Mouse (Mus musculus) cerebellum, postnatal 25 days (tissue): ENCODE data around the gene Sec22c.

Experiments used
- DNase-seq, 2 experiments: peaks; one replicate each; pipeline ENCODE4 v3.0.0; 2021; ENCODE audit warnings: mixed read lengths in 2 of 2

Sec22c gene

DNA sequence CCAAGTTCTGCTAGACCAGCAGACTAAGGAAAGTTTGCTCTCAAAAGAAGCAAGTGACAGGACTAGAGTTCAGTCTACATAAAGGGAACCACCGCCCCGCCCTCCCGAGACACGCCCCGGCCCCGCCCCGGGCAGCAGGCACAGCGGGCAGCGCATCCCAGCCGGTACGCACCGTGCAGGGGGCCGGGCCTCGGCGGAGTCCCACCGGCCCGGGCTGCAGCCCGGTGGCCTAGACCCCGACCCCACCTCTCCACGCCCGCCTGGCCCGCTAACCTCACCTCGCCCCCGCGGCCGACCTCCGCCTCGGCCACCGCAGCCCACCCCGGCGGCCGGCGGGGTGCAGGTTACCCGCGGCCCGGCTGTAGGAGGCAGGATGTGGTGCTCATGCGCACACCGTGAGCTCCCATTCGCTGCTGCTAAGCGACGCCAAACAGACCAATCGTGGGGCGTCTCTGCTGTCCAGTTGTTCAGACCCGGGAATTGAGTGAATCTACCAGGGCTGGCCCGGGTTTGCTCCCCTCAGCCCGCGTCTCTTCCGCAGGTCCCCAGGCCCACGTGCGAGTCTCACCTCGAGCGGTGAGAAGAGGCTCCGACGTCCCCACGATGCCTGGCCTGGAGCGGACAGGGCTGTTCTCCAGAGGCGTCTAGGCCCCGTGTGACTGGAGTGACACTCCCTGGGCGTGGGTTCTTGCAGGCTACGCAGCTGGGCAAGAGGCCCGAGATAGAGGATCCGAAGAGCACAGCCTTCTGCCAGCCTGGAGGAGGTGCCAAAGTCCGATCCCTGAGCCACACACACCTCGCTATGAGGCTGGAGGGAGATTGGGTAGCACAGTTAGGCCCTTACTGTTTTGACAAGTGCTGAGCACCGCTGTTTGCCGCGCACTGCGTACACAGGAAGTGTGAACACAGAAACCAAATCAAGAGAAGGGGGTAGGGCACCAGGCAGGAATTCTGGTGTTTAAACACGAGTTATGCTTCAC is at the start of gene Sec22c:
Gene Sec22c, minus strand, starts transcription at position 845 of the 980 bp plus-strand sequence.
- peak; percentile 91 for DNase-seq

DNA sequence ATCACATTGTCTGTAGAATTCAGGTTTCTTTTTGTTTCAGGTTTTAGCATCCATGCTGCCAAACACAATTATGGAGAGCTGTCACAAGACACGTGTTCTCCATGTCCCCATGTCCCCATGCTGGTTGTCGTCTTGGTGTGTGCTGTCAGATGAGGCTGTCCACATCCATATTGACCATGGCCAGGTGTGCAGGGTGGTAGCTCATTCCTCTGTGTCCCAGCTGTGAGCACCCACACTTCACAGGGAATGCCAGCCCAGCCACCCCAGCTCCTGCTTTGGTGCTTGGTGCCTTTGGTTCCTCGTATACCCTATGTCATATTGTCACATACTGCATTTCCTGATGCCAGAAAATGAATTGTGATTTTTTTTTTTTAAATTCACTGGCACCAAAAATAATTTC is 49.3 kb upstream of the Sec22c start:
- no peak for DNase-seq

DNA sequence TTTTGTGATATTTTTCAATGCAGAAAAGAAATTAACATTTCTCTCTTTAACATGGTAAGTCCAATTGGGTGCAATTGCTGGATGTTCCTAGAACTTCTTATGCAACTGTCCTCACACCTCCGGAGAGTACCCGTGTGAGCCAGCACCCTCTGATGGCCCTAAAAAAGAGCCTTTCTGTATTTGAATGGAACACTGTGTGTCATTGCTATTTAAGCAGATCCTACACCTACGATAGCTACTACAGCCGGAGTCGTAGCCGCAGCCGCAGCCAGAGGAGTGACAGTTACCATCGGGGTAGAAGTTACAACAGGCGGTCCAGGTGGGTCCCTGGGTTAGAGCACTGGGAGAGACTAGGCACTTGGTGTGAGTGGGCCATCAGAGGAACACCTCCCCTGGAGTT is 47.5 kb upstream of the Sec22c start:
- DNase-seq: no peak

DNA sequence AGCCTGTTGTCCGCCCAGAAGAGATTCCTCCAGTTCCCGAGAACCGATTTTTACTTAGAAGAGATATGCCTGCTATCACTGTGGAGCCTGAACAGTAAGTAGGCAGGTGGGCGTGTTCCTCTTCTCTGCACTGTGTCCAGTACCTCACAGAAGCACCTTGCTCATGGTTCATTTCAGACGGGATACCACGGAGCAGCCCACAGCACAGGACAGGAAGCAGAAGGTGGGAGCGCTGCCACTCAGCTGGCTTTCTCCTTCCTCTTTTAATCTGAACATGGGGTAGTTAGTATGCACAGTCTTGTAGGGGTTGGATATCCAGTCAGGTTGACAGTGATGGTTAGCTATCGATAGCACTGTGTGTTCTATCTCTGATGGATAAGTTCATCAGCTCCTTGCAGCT is 38.8 kb upstream of the Sec22c start:
- DNase-seq: no peak

DNA sequence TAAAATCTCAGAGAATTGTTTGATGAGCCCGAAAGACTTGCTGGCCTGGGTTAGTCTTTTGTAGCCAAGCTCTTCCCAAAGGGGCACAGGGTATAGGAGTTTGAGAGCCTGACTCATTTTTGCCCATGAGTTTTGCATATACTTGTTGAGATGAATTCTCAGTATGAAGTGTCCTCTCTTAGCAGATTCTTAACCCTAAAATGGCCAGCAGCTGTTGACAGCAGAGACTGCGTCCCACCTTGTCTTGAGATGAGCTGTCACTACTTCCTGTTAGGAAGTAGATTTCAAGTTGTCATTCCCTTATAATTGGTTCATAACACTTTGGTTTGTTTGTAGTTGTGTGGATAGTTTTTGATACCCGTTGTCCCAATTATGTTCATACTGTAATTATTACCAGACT is 35.9 kb upstream of the Sec22c start:
- no peak for DNase-seq

DNA sequence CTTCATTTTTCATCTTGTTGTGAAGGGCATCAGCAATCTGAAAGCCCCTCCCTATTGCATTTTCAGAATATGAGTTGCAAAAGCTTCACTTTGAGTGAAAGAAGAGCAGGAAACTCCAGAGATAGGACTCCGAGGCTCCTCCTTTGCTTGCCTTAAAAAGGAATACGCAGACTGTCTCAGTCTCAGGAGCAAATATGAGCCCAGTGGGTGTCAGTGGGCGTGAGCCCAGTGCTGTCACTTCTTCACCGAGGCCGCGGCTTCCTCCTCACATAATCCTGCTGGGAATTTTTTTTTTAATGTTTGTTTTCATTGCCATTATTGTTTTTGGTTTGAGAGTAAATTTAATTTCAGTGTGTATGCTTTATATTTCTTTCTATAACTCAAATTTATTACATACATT is 35.2 kb upstream of the Sec22c start:
- no peak for DNase-seq

DNA sequence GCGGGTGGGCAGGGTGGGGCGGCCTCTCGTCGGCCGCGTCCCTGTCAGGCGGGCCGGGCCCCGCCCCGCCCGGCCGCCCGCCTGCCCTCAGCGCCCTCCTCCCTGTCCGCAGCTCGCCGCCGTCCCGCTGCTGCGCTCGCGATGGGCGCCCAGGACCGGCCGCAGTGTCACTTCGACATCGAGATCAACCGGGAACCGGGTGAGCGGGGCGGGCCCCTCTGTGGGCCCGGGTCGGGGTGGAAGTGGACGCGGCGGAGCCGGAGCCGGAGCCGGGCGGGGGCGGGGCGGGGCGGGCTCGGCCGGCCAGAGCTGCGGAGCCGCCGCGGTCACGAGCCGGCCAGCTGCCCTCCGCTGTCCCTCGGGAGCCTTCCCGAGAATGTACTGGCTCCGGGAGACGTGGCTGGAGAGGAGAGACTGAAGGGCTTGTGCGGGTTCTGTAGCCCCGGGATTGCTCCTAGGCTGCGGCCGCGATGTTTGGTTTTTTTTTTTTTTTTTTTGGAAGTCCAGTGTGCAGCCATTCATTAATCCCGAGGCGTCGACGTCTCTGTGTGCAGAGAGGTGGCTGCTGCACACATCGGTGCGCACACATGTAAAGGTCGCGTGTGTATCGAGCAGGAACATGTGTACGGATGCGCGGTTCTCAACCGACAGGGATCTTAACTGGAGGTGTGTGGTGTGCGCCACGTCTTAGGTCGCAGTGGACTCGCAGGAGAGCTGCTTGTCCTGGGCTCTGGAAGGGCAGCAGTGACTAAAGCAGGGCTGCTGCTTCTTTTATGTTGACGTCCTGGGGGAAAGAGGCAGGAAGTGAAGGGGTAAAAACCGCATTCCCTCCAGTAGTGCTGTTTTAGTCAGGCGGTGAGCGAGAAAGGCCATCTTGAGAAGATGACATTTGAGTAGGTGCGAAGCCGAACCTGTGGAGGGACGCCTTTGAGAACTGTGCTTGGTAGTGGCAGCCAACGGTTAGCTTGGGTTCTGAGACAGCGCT is 14.3 kb upstream of the Sec22c start:
- peak; percentile 41 to 49 for DNase-seq

DNA sequence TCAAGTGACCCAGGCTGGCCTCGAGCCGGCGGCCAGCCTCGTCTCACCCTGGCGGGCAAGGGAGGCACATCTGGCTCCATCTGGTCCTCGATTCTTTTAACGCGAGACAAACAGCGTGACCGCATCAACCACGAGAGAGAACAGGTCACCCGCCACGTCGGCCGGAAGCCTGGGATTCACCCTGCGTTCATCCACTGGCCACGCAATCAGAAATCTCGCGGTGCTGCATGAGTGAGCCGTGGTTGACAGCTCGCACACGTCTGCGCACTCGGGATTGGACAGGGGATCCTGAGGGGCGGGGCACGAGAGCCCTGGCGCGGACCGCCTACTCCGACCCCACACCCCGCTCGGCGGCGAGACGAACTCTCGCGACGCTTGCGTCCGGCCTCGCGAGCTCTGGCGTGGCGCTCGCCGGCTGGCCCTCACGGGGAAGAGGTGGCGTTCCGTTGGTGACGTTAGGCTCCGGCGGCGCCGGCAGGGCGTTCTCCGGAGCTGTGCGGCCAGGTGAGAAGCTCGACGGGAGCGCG is 13.6 kb upstream of the Sec22c start, which contains the start of gene Nktr:
Gene Nktr, plus strand, starts transcription at position 378 of the 527 bp plus-strand sequence.
- peak; percentile 96 to 99 for DNase-seq

DNA sequence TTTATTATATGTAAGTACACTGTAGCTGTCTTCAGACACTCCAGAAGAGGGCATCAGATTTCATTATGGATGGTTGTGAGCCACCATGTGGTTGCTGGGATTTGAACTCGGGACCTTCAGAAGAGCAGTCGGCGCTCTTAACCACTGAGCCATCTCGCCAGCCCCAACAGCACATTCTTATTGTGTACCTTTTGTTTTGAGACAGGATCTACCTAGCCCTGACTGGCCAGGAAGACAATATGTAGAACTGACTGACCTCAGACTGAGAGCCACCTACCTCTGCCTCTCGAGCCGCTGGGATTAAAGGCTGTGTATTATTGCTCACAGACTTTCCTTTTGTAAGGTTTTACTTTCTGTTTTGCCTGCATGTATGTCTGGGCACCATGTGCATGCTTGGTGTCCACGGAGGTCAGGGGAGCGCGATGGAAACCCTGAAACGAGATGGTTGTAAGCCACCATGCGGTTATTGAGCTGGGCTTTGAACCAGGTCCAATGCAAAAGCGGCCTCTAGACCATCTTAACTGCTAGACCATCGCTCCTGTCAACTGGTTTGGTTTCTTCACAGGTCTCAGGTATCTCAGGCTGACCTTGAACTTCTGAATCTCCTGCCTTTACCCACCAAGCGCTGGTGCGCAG is 12.9 kb upstream of the Sec22c start:
- no peak for DNase-seq

DNA sequence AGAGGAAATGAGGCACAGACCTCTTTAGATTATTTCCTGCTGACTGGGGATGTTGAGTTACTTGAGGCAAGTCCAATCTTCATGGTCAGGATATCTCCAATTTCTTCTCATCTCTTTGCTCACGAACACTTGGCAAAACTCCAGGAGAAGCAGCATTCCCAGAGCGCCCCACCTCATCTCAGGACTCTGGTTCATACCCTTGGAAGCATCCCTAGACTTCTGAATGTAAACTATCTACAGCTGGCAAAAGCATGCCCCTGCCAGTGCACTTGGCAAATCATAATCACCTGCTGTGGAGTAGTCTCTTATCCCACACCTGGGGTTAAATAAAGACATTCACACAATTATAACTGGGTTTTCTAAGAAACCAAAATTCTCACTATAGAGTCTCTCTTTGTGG is 11.8 kb upstream of the Sec22c start:
- DNase-seq: no peak

DNA sequence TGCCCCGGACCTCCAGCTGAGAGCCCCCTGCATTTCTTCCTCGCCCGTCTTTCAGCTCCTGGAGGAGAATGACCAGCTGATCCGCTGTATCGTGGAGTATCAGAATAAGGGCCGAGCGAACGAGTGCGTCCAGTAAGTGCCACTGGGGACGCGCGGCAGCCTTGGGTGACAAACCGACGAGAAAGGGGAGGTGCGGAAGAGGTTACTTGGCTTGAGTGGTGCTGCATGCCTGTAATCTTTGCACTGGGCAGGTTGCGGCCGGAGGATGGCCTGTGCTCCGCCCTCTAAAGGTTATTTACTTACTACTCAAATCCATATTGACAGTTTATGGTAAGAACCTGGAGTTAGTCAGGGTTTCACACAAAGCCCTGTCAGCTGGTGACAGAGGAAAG is 5.3 kb upstream of the Sec22c start:
- DNase-seq: no peak

DNA sequence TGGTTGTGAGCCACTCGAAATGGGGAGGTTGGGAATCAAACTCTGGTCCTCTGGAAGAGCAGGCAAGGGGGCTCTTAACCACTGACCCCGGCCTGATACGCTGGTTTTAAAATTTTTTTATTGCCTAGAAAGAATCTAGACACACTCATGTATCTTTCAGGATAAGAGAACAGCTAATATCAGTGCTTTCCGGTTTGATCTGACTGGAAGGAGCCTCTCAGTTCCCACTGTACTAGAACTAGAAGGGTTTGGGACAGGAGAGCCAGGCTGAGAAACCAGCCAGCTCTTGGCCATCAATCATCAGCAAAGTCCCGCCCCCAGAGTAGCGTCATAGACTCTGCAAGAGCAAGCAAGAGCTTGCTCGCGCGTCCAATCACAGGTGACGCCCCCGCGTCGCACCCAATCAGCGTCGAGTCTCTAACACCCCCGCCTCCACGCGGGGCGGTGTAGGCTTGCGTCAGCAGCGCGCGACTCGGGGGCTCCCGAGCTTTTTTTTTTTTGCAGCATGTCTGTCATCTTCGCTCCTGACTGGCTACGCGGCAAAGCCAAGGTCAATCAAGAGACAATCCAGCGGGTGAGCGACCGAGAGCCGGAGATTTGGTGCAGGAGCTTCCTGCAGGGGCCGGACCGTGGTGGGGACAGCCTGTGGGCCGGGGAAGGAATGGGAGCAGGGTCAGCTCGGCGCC is 4.8 kb upstream of the Sec22c start, which contains the start of gene Ss18l2:
Gene Ss18l2, plus strand, starts transcription at position 432 of the 686 bp plus-strand sequence.
- peak; percentile 96 to 99 for DNase-seq

DNA sequence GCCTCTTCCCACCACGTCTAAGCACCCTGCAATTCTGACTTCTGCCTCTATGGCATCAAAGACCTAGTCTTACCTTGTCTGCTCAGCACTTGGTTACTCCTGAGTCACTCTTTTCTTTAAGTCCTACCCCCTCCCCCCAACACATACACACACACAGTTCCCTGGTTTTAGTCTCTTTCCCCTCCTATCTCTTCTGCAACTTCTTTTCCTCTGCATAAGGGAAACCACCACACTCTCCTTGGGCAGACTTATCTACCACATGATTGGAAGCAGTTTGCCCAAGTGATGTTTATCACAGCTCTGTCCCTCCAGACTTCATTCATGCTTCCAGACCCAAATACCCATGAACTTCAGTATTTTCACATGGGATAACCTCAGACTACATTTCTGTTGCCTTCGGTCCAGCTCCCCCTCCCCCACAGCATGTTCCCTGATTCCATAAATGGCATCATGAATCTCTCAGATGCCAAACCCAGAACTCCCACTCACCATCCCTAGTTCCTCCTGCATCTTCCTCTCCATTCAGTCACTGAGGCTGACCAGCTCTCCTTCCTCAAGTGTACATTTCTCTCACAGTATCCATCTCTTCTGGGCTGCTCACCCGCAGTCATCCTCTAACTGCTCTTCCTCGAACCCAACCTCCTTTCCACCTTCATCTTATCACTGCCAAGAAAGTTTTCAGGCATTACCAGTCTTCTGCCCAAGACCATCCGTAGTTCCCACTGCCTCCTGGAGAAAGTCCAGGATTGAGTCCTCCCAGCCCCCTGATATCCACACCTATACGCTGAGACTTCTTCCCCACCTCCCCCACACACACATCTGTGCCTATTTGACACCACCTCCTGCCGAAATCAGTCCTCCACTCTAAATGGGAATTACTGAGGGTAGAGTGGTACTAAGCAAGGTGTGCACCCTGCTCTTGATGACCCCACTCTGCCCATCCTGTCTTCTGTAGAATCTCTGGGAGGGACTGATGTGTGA is 3.5 kb upstream of the Sec22c start:
- no peak for DNase-seq

DNA sequence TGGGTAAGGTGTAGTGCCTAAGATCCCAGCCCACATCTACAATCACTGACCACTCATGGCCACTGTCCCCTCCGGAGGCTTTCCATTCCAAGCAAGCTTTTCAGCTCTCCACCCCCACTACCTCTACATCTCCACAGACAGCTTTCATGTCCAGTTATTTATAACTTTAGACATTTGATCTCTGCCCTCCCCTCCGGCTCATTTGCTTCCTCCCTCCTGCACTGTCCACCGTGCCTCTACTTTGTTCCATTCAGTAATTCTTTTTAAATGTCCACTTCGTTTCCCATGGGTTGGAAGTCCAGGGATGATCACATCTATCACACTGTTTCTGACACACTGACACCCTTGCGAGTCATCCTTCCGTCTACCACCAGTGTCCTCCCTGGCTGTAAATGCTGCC is 2.5 kb upstream of the Sec22c start:
- no peak for DNase-seq

DNA sequence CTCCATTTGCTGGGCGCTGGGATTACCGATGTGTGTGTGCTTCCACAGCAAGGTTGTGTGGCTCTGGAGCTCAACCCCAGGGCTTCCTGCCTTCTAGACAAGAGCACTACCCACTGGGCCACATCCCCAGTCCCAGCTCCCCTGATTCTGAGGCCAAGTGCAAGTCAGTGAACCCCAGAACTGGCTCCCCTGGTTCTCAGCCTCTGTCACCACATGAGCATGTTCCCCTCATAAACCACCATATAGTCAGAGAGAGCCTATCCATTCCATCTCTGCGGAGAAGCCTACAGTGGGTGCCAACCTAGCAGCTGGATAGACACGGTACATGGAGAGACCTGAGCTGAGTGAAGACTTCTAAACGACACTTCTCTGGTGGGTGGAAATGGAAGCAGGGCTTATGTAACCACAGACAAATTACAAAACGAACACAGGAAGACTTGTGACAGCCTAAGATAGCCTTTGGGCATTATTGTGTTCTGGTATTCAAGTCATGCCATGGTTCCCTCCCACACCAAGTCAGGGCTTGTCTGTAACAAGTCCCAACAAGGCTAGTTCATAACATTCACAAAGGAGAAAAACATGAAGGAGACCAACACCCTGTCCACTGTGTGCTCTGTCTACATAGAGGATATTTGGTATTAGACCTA is 862 bp upstream of the Sec22c start:
- no peak for DNase-seq

DNA sequence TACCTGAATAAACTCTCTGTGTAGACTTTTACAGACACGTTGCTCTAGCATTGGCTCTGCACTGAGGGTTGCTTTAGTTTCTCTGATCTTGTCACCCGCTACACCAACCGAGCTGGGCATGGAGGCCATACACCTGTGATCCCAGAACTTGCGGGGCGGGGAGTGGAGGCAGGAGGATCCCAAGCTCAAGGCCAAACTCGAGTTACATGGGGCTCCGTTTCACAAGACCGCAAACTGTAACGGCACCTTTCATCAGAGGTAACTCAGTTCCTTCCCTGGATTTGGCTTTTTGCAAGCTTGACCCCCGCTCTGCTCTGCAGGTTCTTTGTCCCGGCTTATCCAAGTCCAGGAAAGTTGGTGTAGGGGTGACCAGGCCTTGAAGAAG is 1.0 kb downstream of the Sec22c start:
- DNase-seq: no peak

DNA sequence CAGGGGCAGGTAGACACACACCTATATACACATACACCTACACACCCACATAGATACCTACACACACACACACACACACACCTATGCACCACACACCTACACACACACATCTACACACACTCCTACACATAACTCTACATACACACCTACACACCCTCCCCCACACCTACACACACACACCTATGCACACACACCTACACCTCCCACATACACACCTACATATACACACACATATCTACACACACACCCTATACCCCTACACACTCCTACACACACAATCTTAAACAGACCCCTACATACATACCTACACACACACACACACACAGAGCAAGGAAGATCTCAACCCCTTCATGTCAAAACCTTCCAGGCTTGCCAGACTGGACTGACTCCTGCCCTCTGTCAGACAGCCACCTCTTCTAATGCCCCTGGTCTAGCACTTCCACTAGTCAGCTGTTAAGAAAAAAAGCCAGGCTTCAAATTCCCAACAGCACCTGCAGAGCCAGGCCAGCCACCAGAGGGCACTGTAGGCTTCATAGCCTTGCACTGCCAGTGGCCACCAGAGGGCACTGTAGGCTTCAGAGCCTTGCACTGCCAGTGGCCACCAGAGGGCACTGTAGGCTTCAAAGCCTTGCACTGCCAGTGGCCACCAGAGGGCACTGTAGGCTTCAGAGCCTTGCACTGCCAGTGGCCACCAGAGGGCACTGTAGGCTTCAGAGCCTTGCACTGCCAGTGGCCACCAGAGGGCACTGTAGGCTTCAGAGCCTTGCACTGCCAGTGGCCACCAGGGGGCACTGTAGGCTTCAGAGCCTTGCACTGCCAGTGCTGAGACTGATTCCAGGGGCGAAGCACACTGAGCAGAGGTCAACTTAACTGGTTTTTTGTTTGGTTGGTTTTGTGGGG is 7.9 kb downstream of the Sec22c start:
- peak; percentile 73 to 82 for DNase-seq

DNA sequence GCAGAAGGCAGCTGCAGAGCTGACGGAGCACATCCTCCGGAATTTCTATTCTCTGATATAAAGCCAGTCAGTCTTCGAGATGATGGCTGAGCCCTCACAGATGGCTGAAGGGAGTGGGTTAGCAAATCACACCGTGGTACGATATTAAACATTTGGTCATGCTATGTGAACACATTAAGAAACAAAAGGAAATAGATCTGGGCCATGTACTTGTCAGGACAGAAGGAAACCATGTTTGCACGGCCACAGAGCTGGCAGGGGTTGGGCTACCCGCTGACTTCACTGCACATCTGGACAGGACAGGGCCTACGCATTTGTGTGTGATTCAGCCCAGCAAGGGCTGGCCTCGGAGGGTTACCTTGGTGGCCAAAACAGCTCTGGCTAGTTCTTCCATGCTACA is 8.7 kb downstream of the Sec22c start:
- DNase-seq: no peak

DNA sequence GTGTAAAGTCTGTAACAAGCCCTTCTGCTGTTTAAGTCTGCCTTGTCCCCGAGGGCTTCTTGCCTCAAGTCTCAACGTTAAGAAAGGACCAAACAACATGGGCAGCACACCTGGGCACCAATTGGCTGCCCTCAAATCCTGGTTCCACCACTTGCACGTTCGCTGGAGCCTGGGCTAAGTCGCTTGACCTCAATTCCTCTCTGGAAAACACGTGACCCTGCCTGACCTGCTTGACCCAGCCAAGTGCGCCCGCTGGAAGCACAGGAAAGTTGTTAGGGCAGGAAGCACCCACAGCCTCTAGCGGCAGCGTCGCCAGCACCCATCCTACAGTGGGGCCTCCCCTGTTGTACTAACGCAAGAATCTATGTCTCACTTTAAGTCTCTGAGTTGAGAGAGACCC is 10.6 kb downstream of the Sec22c start:
- no peak for DNase-seq
